Mouse (Mus musculus): ENCODE data around the gene Syf2. TPM values are rescaled to one million over a fixed set of nuclear protein-coding genes. Genes with fewer than 3 reads are reported as not detected.

Syf2 gene
- polyA plus RNA-seq, 1 experiment from 2014 or later = 63.7 TPM

- no peak for ATAC-seq
- WGBS = 69% methylated on average over 5 of the region's 5 CpGs
- H3K4me3 ChIP-seq (replicated peaks) = no peak overlapping the region
Observed at GRCm38 (mm10) chr4:134927815-134928463, 2.8 kb upstream of the Syf2 start.

DNA sequence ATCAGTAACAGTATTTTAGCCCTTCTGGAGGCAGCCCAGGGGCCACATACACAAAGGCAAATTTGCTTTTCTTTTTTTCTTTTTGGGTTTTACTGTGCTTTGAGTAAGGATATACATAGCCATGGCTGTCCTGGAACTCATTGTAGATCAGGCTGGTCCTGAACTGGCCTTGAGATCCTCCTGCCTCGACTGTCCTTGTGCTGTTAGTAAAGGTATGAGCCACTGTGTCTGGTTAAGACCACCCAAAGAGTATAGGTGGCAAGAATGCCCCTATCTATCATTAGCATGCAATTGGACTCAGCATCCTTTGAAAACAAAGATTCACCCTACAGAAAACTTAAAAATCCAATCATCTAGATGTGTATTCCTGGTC is 2.2 kb upstream of the Syf2 start:
- no peak overlapping the region for H3K27ac ChIP-seq
- no peak overlapping the region for H3K9ac ChIP-seq
- H3K27me3 ChIP-seq (replicated peaks) = no peaks in the 10 kb centered on the region
- H3K4me2 ChIP-seq (replicated peaks) = no peak overlapping the region
- 84% methylated on average over 1 of the region's 1 CpGs for WGBS
- no peak overlapping the region for H3K4me3 ChIP-seq (replicated peaks)
- no peaks in the 10 kb centered on the region for H3K9me3 ChIP-seq
- H3K4me1 ChIP-seq (replicated peaks) = peaks cover 15% of the 10 kb centered on the region
- peaks cover 11% of the 10 kb centered on the region for H3K36me3 ChIP-seq
- no peak for ATAC-seq

More at GRCm38 (mm10) chr4:134927815-134928463, 2.8 kb upstream of the Syf2 start:
- Histone ChIP-seq H3K4me1 (replicated peaks) (peaks cover 15% of the 10 kb centered on the region), H3K4me2 (replicated peaks) (no peak overlapping the region), H3K9ac (no peak overlapping the region), H3K36me3 (peaks cover 11% of the 10 kb centered on the region), H3K27ac (no peak overlapping the region), H3K27me3 (replicated peaks) (no peaks in the 10 kb centered on the region), H3K9me3 (no peaks in the 10 kb centered on the region)

DNA sequence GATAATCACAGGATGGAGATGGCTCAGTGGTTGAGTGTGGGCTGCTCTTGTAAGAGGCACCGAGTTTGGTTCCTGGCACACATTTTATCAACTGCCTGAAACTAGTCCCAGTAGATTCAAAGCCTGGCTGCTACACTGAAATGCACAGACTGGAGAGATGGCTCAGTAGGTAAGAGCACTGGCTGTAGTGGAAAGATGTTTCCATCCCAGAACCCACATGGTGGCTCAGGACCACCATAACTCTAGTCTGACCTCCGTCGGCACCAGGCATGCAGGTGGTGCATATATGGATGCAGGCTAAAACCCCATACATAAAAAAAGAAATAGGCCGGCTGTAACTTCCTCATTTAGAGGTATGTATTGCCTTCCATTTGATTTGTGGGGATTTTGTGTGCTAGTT is 1.2 kb upstream of the Syf2 start:
- Histone ChIP-seq H3K27me3 (replicated peaks) (no peaks in the 10 kb centered on the region), H3K9ac (no peak overlapping the region), H3K36me3 (peaks cover 17% of the 10 kb centered on the region), H3K4me2 (replicated peaks) (no peak overlapping the region), H3K27ac (no peak overlapping the region), H3K4me1 (replicated peaks) (peaks cover 15% of the 10 kb centered on the region), H3K9me3 (no peaks in the 10 kb centered on the region), H3K4me3 (replicated peaks) (no peak overlapping the region)
- ATAC-seq = no peak
- WGBS = 72% methylated on average over 4 of the region's 4 CpGs

GRCm38 (mm10) chr4:134930190-134930589 is 508 bp upstream of the Syf2 start:
- Histone ChIP-seq H3K9ac (no peak overlapping the region), H3K27me3 (replicated peaks) (no peaks in the 10 kb centered on the region), H3K9me3 (no peaks in the 10 kb centered on the region), H3K4me1 (replicated peaks) (peaks cover 14% of the 10 kb centered on the region), H3K4me3 (replicated peaks) (peak overlapping the region; percentile 96), H3K27ac (no peak overlapping the region), H3K36me3 (peaks cover 23% of the 10 kb centered on the region), H3K4me2 (replicated peaks) (peak overlapping the region; percentile 83)
- WGBS = 28% methylated on average over 9 of the region's 9 CpGs
- no peak for ATAC-seq

GRCm38 (mm10) chr4:134937240-134938176 is 6.8 kb downstream of the Syf2 start:
- peaks cover 24% of the 10 kb centered on the region for H3K36me3 ChIP-seq

DNA sequence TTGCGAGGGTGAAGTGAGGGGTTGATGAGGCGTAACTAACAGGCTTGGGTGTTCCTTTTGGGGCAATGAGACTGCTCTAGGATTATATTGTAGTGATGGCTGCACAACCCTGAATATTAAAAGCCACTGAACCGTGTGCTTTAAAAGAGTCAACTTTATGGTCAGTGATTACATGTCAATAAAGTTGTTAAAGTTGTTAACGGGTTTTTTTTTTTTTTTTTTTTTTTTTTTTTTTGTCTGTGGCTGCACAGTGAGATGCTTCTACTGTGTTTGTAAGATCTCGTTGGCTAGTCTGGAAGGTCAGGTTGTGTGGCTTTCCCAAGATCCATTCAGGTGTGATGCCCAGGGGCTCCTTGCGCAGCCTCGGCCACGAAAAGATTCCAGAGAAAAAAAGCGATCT is 9.2 kb downstream of the Syf2 start:
- H3K4me2 ChIP-seq (replicated peaks) = 0 out of 2 replicates have a peak overlapping the region, but pooled peaks have one; percentile 30
- H3K9ac ChIP-seq = no peak overlapping the region
- H3K4me1 ChIP-seq (replicated peaks) = 0 out of 2 replicates have a peak, but pooled peaks cover 3% of the 10 kb centered on the region
- peaks cover 16% of the 10 kb centered on the region for H3K36me3 ChIP-seq
- H3K9me3 ChIP-seq = no peaks in the 10 kb centered on the region
- peaks cover 17% of the 10 kb centered on the region for H3K27me3 ChIP-seq (replicated peaks)
- ATAC-seq = no peak
- 62% methylated on average over 9 of the region's 9 CpGs for WGBS
- H3K4me3 ChIP-seq (replicated peaks) = no peak overlapping the region
- no peak overlapping the region for H3K27ac ChIP-seq

More at GRCm38 (mm10) chr4:134937240-134938176, 6.8 kb downstream of the Syf2 start:
- Histone ChIP-seq H3K4me3 (replicated peaks) (no peak overlapping the region), H3K4me1 (replicated peaks) (0 out of 2 replicates have a peak, but pooled peaks cover 3% of the 10 kb centered on the region), H3K4me2 (replicated peaks) (no peak overlapping the region), H3K27ac (no peak overlapping the region), H3K27me3 (replicated peaks) (peaks cover 3% of the 10 kb centered on the region; the same call in 1 of the 2 replicates), H3K9ac (no peak overlapping the region), H3K9me3 (no peaks in the 10 kb centered on the region)
- no peak for ATAC-seq
- 41% methylated on average over 17 of the region's 17 CpGs for WGBS

DNA sequence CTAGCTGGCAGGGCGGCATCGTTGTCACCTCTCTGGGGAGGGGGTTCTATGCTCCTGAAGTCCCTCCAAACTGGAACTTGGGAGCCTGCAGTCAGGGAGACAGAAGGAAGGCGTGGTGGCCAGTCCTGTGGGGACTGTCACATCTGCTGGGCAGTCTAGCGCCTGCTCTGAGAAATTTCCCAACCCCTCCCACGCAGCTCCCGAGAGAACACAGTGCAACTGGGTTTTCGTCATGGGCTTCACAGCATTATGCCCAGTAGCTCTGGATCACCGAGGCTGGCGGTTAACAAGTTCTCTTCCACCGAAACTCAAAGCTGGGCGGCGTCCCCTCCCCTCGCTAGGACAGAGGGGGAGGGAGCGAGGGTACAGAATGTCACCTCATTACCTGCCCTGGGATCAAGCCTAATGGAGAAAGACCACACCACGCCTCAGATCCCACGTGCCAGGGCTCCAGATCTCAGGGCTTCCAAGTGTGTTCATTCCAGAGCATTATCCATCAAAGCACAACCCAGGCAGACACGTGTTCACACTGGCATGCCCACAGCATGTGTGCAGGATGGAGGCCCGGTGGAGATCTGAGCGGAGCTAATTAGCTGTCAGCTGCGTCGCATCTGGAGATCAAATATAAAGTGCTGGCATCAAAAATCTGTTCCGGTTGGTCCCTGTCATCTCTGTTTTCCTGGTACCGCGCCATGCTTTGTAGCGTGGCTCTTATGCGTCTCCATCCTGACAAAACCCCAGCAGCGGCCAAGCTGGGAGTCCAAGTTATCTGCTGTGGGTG is 13.2 kb downstream of the Syf2 start:
- Histone ChIP-seq H3K4me2 (replicated peaks) (no peak overlapping the region), H3K27me3 (replicated peaks) (peaks cover 22% of the 10 kb centered on the region), H3K27ac (no peak overlapping the region), H3K9me3 (no peaks in the 10 kb centered on the region), H3K9ac (no peak overlapping the region), H3K36me3 (no peaks in the 10 kb centered on the region), H3K4me3 (replicated peaks) (no peak overlapping the region), H3K4me1 (replicated peaks) (peaks cover 5% of the 10 kb centered on the region; the same call in 1 of the 2 replicates)
- 49% methylated on average over 27 of the region's 27 CpGs for WGBS
- ATAC-seq = no peak

DNA sequence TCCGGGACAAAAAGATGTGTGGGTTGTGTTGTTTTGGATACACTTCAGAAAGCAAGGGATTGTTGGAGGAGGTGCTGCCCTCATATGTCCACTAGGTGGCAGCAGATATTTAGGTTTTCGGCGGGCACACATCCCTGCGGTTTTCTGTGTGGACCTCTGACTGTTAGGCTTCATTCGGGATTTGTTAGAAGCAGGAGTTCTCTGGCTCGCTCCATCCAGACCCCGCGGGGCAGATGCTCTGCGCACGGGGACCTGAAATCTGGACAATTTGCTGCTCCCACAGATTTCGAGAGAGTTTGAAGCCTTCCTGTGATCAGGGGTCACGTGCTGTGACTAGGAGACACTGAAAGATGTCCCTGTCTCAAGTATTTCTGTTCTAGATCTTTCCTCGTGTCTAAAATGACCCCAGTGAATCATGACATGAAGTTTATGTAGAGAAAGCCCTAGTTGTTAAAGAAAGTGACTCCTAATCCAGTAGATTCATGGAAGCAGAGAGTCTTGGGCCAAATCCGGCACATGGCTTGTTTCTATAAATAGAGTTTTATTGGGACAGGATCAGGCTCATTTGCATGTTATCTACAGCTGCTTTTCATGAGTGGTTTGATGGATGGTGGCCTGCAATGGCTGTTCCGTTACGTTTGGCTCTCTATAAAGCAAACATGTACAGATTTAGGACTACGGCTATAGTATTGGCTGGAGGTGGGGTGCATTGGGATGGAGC is 15.5 kb downstream of the Syf2 start:
- H3K4me2 ChIP-seq (replicated peaks) = peak overlapping the region; percentile 57
- H3K27me3 ChIP-seq (replicated peaks) = peaks cover 22% of the 10 kb centered on the region
- H3K9ac ChIP-seq = no peak overlapping the region
- ATAC-seq = peak; percentile 53; the same call in 1 of the 2 replicates
- H3K9me3 ChIP-seq = no peaks in the 10 kb centered on the region
- H3K36me3 ChIP-seq = no peaks in the 10 kb centered on the region
- WGBS = 8% methylated on average over 17 of the region's 17 CpGs
- H3K4me3 ChIP-seq (replicated peaks) = no peak overlapping the region
- peaks cover 12% of the 10 kb centered on the region for H3K4me1 ChIP-seq (replicated peaks)
- no peak overlapping the region for H3K27ac ChIP-seq

DNA sequence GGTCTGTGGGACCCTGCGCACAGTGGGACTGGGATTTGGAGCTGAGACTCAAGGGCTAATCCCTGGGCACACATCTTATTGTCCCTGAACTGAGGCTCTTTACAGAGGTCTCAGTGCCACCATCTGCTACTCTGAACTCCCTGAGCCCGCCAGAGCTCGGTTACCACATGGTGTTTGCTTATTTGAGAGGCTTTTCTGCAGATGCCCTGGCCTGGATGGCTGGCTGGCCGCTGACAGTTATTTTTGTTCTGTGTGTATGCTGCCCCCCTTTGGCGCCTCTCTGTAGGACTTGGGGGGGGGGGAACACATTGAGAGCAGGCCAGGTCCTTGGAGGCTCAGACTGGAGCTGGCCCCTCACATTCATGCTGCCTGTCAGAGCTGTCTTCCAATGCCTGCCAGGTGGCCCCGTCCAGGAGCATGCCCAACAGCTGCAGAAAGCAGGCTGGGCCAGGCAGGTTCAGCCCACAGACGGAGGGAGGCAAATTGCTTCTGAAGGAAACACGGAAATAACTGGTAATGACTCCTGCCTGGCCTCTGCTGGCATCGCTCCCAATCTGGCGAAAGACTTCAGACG is 19.9 kb downstream of the Syf2 start:
- Histone ChIP-seq H3K9ac (no peak overlapping the region), H3K4me1 (replicated peaks) (peaks cover 25% of the 10 kb centered on the region), H3K4me2 (replicated peaks) (peak overlapping the region; percentile 15; the same call in 1 of the 2 replicates), H3K36me3 (no peaks in the 10 kb centered on the region), H3K27me3 (replicated peaks) (0 out of 2 replicates have a peak, but pooled peaks cover 4% of the 10 kb centered on the region), H3K27ac (peak overlapping the region; percentile 24; the same call in 1 of the 2 replicates), H3K4me3 (replicated peaks) (no peak overlapping the region), H3K9me3 (no peaks in the 10 kb centered on the region)
- WGBS = 13% methylated on average over 11 of the region's 11 CpGs
- ATAC-seq = peak; percentile 87

DNA sequence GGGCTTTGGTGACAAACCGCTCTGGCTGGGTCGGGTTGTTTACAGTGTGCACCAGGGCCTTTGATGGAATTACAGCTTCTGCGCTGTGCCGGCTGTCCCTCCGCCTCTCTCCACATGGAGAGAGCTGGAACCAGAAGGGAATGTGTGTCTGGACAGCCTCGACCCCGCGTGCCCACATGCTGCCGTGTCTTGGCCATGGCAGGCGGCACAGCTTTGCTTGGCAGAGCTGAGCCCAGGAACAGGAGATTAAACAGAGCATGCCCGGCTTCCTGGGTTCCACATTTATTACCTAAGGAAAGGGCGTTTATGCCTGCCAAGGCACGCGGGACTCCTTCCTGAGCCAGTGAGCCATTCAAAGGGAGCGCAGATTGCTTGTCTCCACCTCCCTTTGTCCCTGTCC is 23.8 kb downstream of the Syf2 start:
- WGBS = 10% methylated on average over 15 of the region's 15 CpGs
- no peak for ATAC-seq
- Histone ChIP-seq H3K9me3 (no peaks in the 10 kb centered on the region), H3K27me3 (replicated peaks) (0 out of 2 replicates have a peak, but pooled peaks cover 4% of the 10 kb centered on the region), H3K27ac (no peak overlapping the region), H3K4me1 (replicated peaks) (peaks cover 27% of the 10 kb centered on the region), H3K4me2 (replicated peaks) (0 out of 2 replicates have a peak overlapping the region, but pooled peaks have one; percentile 9), H3K36me3 (no peaks in the 10 kb centered on the region), H3K4me3 (replicated peaks) (no peak overlapping the region), H3K9ac (no peak overlapping the region)

DNA sequence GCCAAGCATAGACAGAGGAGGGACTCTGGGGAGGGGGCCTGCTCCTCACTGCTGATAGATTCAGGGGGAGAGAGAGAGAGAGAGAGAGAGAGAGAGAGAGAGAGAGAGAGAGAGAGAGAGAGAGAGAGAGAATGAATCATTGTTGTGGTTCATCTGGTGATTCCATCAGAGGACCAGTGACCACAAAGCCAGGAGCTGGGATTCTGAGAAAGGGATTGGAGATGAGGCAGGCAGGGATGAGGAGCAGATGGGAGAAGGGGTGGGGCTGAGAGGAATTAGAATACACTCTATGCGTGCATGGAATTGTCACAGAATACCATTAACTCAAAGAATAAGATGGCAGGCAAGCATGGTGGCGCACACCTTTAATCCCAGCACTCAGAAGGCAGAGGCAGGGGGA is 24.5 kb downstream of the Syf2 start:
- no peak for ATAC-seq
- no peak overlapping the region for H3K4me2 ChIP-seq (replicated peaks)
- H3K27ac ChIP-seq = no peak overlapping the region
- peaks cover 24% of the 10 kb centered on the region for H3K4me1 ChIP-seq (replicated peaks)
- 0 out of 2 replicates have a peak, but pooled peaks cover 4% of the 10 kb centered on the region for H3K27me3 ChIP-seq (replicated peaks)
- no peak overlapping the region for H3K4me3 ChIP-seq (replicated peaks)
- no peaks in the 10 kb centered on the region for H3K9me3 ChIP-seq
- no peaks in the 10 kb centered on the region for H3K36me3 ChIP-seq
- WGBS = 85% methylated on average over 2 of the region's 2 CpGs
- no peak overlapping the region for H3K9ac ChIP-seq

Measured in intestine, embryonic 15.5 days (tissue).